Mouse (Mus musculus) testis, adult 2 months (tissue): Measurements from ENCODE around the gene 1810043G02Rik. TPM values are rescaled to one million over a fixed set of nuclear protein-coding genes. Genes with fewer than 3 reads are reported as not detected.
A peak's percentile ranks its signal among the peaks of the same experiment; 100 is the strongest.

Experiments used
- H3K27ac ChIP-seq: fragments of 200-500 bp; 2 replicates; pipeline ENCODE4 v1.5.1; 2012; ENCODE audit warnings: low read depth, low read length; ENCODE audit not compliant: control insufficient read depth, insufficient read depth
- H3K27me3 ChIP-seq: fragments of 200-500 bp; 2 replicates; pipeline ENCODE4 v1.6.1; 2012; ENCODE audit warnings: mild to moderate bottlenecking, low read length, moderate library complexity; ENCODE audit not compliant: control insufficient read depth, insufficient read depth
- H3K36me3 ChIP-seq: fragments of 200-500 bp; 2 replicates; pipeline ENCODE4 v1.6.1; 2012; ENCODE audit warnings: mild to moderate bottlenecking, low read length; ENCODE audit not compliant: control insufficient read depth, insufficient read depth
- H3K4me1 ChIP-seq: fragments of 200-500 bp; 2 replicates; pipeline ENCODE4 v1.6.1; 2012; ENCODE audit warnings: low read length; ENCODE audit not compliant: control insufficient read depth, insufficient read depth
- H3K4me3 ChIP-seq: fragments of 200-500 bp; 2 replicates; pipeline ENCODE4 v1.5.1; 2012; ENCODE audit warnings: low read depth, mild to moderate bottlenecking, low read length, moderate library complexity, mixed read lengths; ENCODE audit not compliant: control insufficient read depth
- CTCF ChIP-seq: fragments of 200-500 bp; IDR thresholded peaks from 2 replicates; pipeline ENCODE4 v1.5.1; 2012; ENCODE audit warnings: low read depth, mild to moderate bottlenecking, inconsistent platforms, low read length, moderate library complexity; ENCODE audit not compliant: control insufficient read depth, insufficient read depth, insufficient replicate concordance
- POLR2A ChIP-seq: fragments of 200-500 bp; IDR thresholded peaks from 2 replicates; pipeline ENCODE4 v1.6.1; 2012; ENCODE audit warnings: low read depth, mild to moderate bottlenecking, inconsistent platforms, low read length, moderate library complexity; ENCODE audit not compliant: control insufficient read depth
- polyA plus RNA-seq: library from polyadenylated mRNA; depleted of rRNA; stranded (reverse); fragments of >200 nt; gene quantifications from 2 replicates; pipeline ENCODE4 v1.2.3, GENCODE M21; 2012

The 1810043G02Rik gene
- polyA plus RNA-seq, 1 experiment, result 61.7 TPM

DNA sequence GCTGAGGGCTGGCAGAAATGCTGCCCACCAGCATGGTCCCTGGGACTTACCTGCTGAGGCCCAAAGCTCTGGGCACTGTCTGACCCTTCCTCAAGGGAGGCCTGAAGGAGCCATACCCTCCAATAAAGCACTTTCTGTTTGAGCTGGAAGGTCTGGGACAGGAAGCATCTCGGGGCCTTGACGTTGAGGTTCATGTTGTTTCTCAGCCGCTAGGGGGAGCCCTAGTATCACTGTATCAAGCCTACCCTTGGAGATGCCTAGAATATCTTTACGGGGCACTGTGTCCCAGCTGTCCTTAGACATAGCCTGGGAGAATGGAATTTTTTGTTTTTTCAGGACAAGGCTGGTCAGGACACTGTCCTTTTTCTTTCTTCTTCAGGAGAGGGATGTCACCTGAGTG, 6.3 kb downstream of the 1810043G02Rik start:
- no peaks in the 10 kb centered on the region for H3K27me3 ChIP-seq
- H3K4me1 ChIP-seq, result no peaks in the 10 kb centered on the region
- H3K36me3 ChIP-seq, result no peaks in the 10 kb centered on the region
- H3K4me3 ChIP-seq, result no peak overlapping the region
- no peak overlapping the region for H3K27ac ChIP-seq
- no peak for TF ChIP-seq POLR2A
- TF ChIP-seq CTCF, result peak; percentile 57; the same call in 1 of the 2 replicates

GRCm38 (mm10) chr10:77985775-77986174, 7.5 kb downstream of the 1810043G02Rik start:
- TF ChIP-seq POLR2A (no peak), CTCF (no peak)
- H3K4me3 ChIP-seq, result no peak overlapping the region
- H3K4me1 ChIP-seq, result no peaks in the 10 kb centered on the region
- H3K27me3 ChIP-seq, result no peaks in the 10 kb centered on the region
- no peak overlapping the region for H3K27ac ChIP-seq
- no peaks in the 10 kb centered on the region for H3K36me3 ChIP-seq

GRCm38 (mm10) chr10:77995639-77996038, 17.3 kb downstream of the 1810043G02Rik start:
- H3K4me1 ChIP-seq, result no peaks in the 10 kb centered on the region; the same call in 1 of the 2 replicates
- H3K27me3 ChIP-seq, result no peaks in the 10 kb centered on the region
- no peak overlapping the region for H3K4me3 ChIP-seq
- H3K36me3 ChIP-seq, result no peaks in the 10 kb centered on the region
- TF ChIP-seq CTCF (no peak), POLR2A (no peak)
- no peak overlapping the region for H3K27ac ChIP-seq

DNA sequence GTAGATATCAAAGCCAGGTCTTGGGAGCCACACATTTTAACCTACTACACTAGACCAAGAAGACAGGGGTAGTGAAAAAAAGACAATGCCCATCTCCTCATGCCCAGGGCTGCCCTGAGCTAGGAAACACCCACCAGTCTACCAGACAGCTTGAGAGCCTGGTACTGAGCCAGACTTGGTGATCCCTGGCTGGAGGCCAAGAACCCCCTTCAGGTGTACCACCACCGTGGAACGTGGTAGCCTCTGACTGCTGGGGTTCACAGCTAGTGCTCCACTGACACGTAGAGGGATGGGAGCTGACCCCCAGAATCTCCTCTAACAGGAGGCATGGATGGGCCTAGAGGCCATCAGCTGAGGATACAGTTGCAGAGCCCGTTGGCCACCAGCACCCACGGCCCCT, 21.9 kb downstream of the 1810043G02Rik start:
- Histone ChIP-seq H3K36me3 (no peaks in the 10 kb centered on the region), H3K4me1 (no peaks in the 10 kb centered on the region; the same call in 1 of the 2 replicates), H3K27ac (no peak overlapping the region), H3K27me3 (no peaks in the 10 kb centered on the region), H3K4me3 (no peak overlapping the region)
- TF ChIP-seq POLR2A (no peak), CTCF (no peak)

- no peak overlapping the region for H3K4me3 ChIP-seq
- no peak overlapping the region for H3K27ac ChIP-seq
- H3K36me3 ChIP-seq, result no peaks in the 10 kb centered on the region
- H3K27me3 ChIP-seq, result no peaks in the 10 kb centered on the region
- H3K4me1 ChIP-seq, result no peaks in the 10 kb centered on the region; the same call in 1 of the 2 replicates
- TF ChIP-seq POLR2A, result no peak
- TF ChIP-seq CTCF, result no peak
These were observed 23.5 kb downstream of the 1810043G02Rik start for GRCm38 (mm10) chr10:78001796-78002195.

DNA sequence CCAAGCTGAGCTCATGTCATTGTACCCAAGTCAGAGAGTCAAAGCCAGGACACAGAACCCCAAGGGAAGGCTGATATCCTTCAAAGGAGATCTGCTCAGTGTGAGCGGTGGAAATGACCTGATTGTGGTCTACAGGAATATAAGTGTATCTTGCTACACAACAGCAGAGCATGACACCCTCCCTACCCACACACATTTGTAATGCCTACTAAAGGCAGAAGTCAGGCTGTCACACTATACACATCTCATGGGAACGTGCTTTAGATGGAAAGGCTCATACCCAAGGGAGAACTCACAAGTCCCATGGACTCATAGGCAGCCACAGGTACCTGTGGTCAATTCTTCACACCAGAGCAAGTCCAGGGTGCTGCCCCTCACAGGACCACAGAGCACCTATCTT, 24.0 kb downstream of the 1810043G02Rik start:
- Histone ChIP-seq H3K36me3 (no peaks in the 10 kb centered on the region), H3K27ac (no peak overlapping the region), H3K4me3 (no peak overlapping the region), H3K27me3 (no peaks in the 10 kb centered on the region), H3K4me1 (no peaks in the 10 kb centered on the region; the same call in 1 of the 2 replicates)
- TF ChIP-seq POLR2A (no peak), CTCF (no peak)

DNA sequence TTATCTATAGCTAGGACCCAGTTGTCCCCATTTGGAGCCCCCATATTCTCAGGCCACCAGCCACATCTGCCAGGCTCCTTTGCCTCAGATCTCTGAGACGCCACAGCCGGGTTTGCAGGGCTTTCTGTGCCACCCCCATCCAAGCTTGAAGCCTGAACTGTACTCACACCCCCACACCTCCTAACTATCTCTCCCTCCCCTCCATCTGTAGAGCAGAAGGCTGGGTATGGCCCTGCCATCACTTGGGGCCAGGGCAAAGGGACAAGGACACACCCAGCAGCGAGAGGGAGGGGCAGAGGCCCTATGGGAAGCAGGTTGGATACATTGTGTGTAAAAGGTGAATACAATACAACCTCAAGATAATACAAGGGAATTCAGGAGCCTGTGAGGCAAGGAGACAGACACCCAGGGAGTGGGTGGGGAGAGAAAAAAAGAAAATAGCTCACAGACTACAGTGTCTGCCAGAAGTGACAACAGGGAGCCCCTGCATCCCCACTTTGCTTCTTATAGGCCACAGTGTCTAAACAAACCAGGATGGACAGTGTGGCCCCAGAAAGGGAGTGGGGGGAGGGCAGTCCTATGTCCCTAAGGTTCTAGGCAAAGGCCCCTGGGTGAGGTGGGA, 26.3 kb downstream of the 1810043G02Rik start:
- TF ChIP-seq CTCF, result no peak
- no peak for TF ChIP-seq POLR2A
- Histone ChIP-seq H3K4me1 (peaks cover 6% of the 10 kb centered on the region), H3K36me3 (no peaks in the 10 kb centered on the region), H3K27ac (no peak overlapping the region), H3K27me3 (no peaks in the 10 kb centered on the region), H3K4me3 (no peak overlapping the region)
